Mouse (Mus musculus): ENCODE results near the gene Cdkn2c.

DNA sequence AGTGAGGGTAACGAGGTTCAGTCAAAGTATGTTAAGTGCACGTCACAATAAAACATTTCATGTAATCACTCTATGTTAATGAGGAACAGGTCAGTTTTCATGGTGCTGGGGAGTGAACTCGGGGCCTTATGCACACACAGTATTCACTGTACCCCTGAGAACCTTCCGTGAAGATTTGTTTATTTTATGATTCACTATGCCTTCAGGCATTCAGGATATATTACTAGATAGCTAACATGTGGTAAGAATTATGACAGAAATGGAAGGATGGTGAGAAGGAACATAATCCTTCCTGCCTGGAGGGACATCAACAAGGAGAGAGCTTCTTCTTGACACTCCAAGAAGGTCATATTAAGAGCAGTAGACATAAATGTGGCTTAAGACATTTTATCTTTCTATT, 19.7 kb downstream of the Cdkn2c start:
- TF ChIP-seq POLR2A (IDR thresholded peaks at IDR 0.05; ENCODE audit: extremely low read depth, insufficient read depth, low read length) (no peak), CTCF (IDR thresholded peaks at IDR 0.05; ENCODE audit: extremely low read depth, insufficient read depth, low read length) (no peak)
